Mouse (Mus musculus): Measurements from ENCODE around the gene Myh6.
A peak's percentile ranks its signal among the peaks of the same experiment; 100 is the strongest.

Myh6 gene

GRCm38 (mm10) chr14:54932645-54933150 lies 34.0 kb downstream of the Myh6 start, which contains the start of gene Il25:
Gene Il25 (plus strand): TSS chr14:54932695.
- DNase-seq (ENCODE audit: inconsistent ontology term) = peak; percentile 22

- DNase-seq (ENCODE audit: inconsistent ontology term) = peak; percentile 43
Measured at GRCm38 (mm10) chr14:54930431-54930830, 36.3 kb downstream of the Myh6 start.

DNA sequence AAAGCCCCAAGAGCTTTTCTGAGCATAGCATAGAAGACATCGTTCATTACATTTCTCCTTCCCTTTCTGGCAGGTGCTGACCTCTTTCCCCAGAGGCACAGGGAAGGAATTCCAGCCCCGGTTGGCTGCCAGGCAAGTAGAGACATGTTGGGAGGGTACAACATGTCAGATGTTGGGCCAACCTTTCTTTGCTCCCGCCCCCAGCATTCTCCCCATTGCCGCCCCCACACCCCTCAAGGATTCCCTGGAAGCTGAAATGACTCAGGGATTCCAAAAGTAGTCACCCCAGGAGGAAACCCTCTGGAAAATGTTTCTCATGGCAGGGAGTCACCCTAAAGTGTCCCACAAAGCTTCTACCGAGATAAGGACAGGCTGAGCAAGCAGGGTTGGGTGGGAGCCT lies 36.9 kb downstream of the Myh6 start:
- peak; percentile 85 for DNase-seq (ENCODE audit: inconsistent ontology term)

DNA sequence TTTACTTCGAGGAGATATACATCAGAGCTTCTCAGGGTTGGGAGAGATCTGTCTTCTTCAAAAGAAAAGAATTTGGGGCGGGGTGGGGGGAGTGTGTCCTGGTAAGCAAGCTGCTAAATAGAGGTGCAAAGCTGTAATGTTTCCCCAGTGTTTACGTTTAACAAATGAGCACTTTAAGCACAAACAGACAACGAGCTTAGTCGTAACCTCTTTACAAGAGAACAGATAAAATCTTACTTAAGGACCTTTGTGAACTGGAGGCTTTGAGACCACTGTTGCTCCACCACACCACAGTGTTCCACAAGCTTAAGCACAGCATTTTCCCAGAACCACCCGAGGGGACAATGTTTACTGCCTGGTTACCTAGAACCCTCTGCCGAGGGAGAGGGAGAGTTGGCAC lies 39.4 kb downstream of the Myh6 start:
- DNase-seq (ENCODE audit: inconsistent ontology term) = no peak

DNA sequence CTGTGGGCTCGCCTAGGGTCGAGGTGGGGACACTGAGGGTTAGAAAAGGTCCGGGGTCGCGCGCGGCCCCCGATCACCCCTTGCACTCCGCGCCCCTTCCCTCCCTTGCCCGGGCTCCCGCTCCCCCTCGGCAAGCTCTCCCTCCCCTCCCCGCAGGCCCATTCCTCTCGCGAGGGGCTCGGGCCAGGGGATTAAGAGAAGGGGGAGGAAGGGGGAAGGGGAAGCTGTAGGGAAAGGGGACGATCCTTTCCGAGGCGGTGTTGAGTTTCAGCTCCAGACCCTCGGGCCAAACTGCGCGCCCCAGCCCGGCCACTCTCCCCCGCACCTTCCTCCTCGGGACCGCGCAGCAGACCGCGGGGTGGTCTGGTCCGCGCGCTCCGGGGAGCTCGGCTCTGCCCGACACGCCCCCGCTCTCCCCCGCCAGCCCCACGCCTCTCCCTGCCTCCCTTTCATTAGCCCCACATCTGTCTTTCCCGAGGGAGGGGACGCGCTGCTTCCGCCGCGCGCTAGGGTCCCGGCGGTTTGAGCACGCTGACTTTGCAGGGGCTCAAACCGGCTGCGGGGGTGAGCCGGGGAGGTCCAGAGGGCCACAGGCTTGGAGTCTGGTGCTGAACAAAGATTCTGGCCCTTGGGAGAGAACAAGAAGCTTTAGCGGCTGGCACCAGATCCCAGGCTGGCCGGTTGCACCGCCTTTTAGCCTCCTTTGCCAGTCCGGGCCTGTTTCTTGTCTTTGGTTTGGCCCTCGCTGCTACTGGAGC lies 40.1 kb downstream of the Myh6 start:
- peak; percentile 49 for DNase-seq (ENCODE audit: inconsistent ontology term)

GRCm38 (mm10) chr14:54925349-54926342 lies 41.1 kb downstream of the Myh6 start, which contains the start of gene Efs:
Gene Efs (minus strand): TSS chr14:54926126.
- DNase-seq (ENCODE audit: inconsistent ontology term) = peak; percentile 64

- DNase-seq (ENCODE audit: inconsistent ontology term) = no peak
Measured at GRCm38 (mm10) chr14:54924641-54925348, 41.9 kb downstream of the Myh6 start.

- no peak for DNase-seq (ENCODE audit: inconsistent ontology term)
Measured at GRCm38 (mm10) chr14:54920076-54920685, 46.5 kb downstream of the Myh6 start.

GRCm38 (mm10) chr14:54913343-54913742 lies 53.4 kb downstream of the Myh6 start:
- DNase-seq (ENCODE audit: inconsistent ontology term) = no peak

DNA sequence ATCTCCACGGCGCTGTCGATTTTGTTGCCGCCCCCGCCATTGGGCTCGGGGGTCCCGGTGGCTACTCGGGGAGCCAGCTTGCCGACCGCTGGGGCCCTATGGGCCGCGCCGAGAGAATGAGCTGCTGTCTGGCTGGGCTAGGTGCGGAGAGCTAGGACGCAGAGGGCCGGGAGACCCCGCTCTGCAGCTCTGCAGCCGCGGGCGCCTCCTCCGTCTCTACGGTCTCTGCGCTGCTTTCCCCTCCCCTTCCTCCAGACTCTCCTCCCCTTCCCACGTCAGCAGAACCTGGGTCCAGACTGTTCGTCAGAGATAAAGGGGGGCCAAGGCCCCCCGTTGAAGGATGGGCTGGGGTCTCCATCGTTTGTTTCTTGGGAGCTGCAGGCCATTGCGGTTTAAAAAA lies 53.8 kb downstream of the Myh6 start, which contains the start of gene Slc22a17:
Gene Slc22a17, minus strand, starts transcription at position 247 of the 400 bp plus-strand sequence.
- peak; percentile 75 for DNase-seq (ENCODE audit: inconsistent ontology term)

GRCm38 (mm10) chr14:54912109-54912850 lies 54.4 kb downstream of the Myh6 start:
- no peak for DNase-seq (ENCODE audit: inconsistent ontology term)

DNA sequence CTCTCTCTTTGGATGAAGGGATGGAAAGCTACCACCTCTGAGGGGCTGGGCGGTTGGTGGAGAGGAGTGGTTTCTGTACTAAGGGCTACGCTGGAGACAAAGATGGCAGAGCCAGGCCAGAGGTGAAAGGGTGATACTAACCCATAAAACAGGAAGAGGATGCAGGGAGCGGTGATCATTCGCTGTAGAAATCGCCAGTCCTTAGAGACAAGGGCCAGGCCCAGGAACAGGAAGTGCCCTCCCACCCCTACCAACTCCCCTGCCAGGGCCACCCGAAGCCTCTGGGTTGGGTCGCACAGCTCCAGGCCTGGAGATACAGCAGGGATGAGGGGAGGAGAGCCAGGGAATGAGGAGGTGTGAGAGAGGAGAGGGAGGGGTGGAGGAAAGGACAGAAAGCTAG lies 58.0 kb downstream of the Myh6 start:
- DNase-seq (ENCODE audit: inconsistent ontology term) = no peak

- DNase-seq (ENCODE audit: inconsistent ontology term) = no peak
Measured at GRCm38 (mm10) chr14:54903641-54904040, 63.1 kb downstream of the Myh6 start.

DNA sequence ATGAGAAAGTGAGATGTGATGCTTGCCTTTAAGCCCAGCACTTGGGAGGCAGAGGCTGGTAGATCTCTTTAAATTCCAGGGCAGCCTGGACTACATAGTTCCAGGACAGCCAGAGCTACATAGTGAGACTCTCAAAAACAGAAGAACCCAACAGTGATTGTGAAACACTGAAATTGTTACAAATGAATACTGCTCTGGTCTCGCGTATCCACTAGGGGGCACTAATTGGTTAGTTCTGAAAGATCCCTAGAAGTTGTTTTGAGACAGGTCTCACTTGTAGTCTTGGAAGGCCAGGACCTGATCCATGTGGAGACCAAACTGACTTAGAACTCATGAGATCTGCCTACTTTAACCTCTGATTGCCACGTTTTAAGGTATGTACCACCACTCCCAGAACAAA lies 66.3 kb downstream of the Myh6 start:
- peak; percentile 73 for DNase-seq (ENCODE audit: inconsistent ontology term)

GRCm38 (mm10) chr14:54897445-54897844 lies 69.3 kb downstream of the Myh6 start:
- no peak for DNase-seq (ENCODE audit: inconsistent ontology term)

DNA sequence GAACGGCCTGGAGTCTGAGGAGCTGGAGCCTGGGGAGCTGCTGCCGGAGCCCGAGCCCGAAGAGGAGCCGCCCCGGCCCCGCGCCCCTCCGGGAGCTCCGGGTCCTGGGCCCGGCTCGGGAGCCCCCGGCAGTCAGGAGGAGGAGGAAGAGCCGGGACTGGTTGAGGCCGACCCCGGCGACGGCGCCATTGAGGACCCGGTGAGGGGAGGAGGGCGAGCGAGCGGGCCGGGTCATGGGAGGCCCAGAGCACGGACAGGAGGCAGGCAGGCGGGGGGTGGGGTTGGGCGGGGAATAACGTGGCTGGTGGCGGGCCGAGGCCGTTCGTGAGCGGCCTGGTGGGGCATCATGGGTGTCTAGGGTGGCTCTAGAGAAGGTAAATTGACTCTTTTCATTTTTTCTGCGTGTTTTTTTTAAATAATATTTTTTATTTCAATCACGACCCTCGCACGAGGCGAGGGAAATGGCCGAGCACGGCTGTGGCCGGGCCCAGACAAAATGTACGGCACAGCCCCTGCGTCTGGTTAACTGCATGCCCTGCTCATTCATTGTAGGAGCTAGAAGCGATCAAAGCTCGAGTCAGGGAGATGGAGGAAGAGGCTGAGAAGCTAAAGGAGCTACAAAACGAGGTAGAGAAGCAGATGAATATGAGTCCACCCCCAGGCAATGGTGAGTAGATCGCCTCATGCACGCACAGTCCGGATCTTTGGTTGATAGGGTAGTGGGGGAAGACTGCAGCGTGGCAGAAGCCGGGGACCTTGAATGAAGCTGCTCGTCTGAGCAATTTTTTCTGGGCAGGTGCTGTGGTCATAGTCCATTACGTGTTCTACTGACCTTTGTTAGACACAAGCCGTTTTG lies 72.2 kb downstream of the Myh6 start:
- peak; percentile 77 for DNase-seq (ENCODE audit: inconsistent ontology term)

- peak; percentile 99 for DNase-seq (ENCODE audit: inconsistent ontology term)
Measured at GRCm38 (mm10) chr14:54893651-54894181, 73.0 kb downstream of the Myh6 start.

GRCm38 (mm10) chr14:54892200-54892599 lies 74.5 kb downstream of the Myh6 start, which contains the start of gene Pabpn1:
Gene Pabpn1 (plus strand): TSS chr14:54892500.
- DNase-seq (ENCODE audit: inconsistent ontology term) = no peak
